Mouse (Mus musculus): ENCODE results near the gene Samd4.

- TF ChIP-seq CTCF (IDR thresholded peaks at IDR 0.05) (no peak), EP300 (IDR thresholded peaks at IDR 0.05) (no peak)
Observed at GRCm38 (mm10) chr14:46956121-46956520, 73.5 kb downstream of the Samd4 start.
